Mouse (Mus musculus): Measurements from ENCODE around the gene Gm49320. TPM values are rescaled to one million over a fixed set of nuclear protein-coding genes. Genes with fewer than 3 reads are reported as not detected.

Gm49320 gene
- polyA plus RNA-seq, 1 experiment from 2014 or later = 0.70 TPM

DNA sequence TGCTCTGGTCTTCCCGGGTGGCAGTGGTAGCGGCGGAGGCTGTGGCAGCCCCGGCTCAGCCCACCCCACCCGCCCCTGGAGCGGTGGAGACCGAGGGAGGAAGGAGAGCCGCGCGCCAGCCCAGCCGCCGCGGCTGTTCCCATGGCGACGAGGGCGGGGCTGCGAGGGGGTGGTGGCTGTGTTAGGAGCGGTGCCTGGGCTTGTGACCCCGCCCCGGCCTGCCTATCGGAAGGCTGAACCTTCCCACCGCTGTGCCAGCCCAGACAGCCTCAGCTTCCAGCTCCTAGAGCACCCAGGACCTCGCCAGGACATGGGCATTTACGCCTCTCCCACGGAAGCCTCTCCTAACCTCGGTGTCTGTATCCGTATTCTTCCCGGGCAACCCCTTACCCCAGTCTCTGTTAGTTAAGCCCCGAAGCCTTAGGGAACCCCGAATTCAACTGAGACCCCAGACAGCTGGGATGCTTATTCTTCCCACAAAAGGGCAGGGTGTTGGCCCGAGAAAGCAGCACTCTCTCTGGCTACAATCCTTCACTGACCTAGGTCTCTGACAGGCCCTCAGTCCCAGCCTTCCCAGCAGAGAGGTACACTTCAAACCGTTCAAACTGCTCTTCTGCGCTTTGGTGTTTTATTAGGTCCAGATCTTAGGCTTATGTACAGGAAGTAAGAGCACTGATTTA, 20.6 kb downstream of the Gm49320 start, which contains the start of gene Ctxn1:
Gene Ctxn1 (minus strand): TSS at position 150 of the 680 bp plus-strand sequence.
- H3K9me3 ChIP-seq (ENCODE audit: control insufficient read depth, low read length) = no peaks in the 10 kb centered on the region
- peak within 1 kb of the TSS; percentile 72 for H3K4me2 ChIP-seq (ENCODE audit: low read depth)
- peaks cover 16% of the 10 kb centered on the region for H3K4me1 ChIP-seq (ENCODE audit: control insufficient read depth, insufficient read depth, low read length)
- H3K4me3 ChIP-seq (ENCODE audit: low read depth, low read length) = peak within 1 kb of the TSS; percentile 91
- 7% methylated on average over 33 of the region's 33 CpGs for WGBS
- peak; percentile 89 for ATAC-seq (ENCODE audit: insufficient read depth, low FRiP score, low TSS enrichment)
- H3K27me3 ChIP-seq (ENCODE audit: control insufficient read depth, insufficient read depth, low read length) = no peaks in the 10 kb centered on the region
- peak within 1 kb of the TSS; percentile 97 for H3K9ac ChIP-seq (ENCODE audit: low read length)
- H3K36me3 ChIP-seq (ENCODE audit: control insufficient read depth, insufficient read depth, low read length) = peaks cover 5% of the 10 kb centered on the region
- H3K27ac ChIP-seq (ENCODE audit: low read depth, low read length) = peak within 1 kb of the TSS; percentile 93
- peak; percentile 97 for DNase-seq (ENCODE audit: low spot score)

DNA sequence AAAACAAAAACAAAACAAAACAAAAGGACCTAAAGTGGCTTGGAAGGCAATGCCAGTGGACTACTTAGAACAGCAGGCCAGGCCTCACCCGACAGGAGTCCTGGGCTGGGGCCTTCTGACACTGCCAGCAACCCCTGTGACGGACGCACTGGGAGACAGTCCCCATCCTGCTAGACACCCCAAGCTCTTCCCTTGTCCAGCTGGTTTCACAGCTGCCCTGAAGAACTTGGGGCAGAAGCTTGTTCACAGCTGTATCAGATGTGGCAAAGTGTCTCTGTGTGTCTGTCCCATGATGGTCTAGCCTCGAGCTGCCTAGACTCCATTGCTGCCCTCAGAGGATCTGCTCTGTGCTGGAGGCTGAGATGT, 21.1 kb downstream of the Gm49320 start:
- no peak overlapping the region for H3K27ac ChIP-seq (ENCODE audit: low read depth, low read length)
- H3K4me2 ChIP-seq (ENCODE audit: low read depth) = no peak overlapping the region
- H3K27me3 ChIP-seq (ENCODE audit: control insufficient read depth, insufficient read depth, low read length) = no peaks in the 10 kb centered on the region
- H3K36me3 ChIP-seq (ENCODE audit: control insufficient read depth, insufficient read depth, low read length) = peaks cover 5% of the 10 kb centered on the region
- no peak overlapping the region for H3K4me3 ChIP-seq (ENCODE audit: low read depth, low read length)
- WGBS = 87% methylated on average over 4 of the region's 4 CpGs
- H3K9me3 ChIP-seq (ENCODE audit: control insufficient read depth, low read length) = no peaks in the 10 kb centered on the region
- ATAC-seq (ENCODE audit: insufficient read depth, low FRiP score, low TSS enrichment) (no peak), DNase-seq (ENCODE audit: low spot score) (no peak)
- H3K9ac ChIP-seq (ENCODE audit: low read length) = peak overlapping the region; percentile 97
- peaks cover 16% of the 10 kb centered on the region for H3K4me1 ChIP-seq (ENCODE audit: control insufficient read depth, insufficient read depth, low read length)

DNA sequence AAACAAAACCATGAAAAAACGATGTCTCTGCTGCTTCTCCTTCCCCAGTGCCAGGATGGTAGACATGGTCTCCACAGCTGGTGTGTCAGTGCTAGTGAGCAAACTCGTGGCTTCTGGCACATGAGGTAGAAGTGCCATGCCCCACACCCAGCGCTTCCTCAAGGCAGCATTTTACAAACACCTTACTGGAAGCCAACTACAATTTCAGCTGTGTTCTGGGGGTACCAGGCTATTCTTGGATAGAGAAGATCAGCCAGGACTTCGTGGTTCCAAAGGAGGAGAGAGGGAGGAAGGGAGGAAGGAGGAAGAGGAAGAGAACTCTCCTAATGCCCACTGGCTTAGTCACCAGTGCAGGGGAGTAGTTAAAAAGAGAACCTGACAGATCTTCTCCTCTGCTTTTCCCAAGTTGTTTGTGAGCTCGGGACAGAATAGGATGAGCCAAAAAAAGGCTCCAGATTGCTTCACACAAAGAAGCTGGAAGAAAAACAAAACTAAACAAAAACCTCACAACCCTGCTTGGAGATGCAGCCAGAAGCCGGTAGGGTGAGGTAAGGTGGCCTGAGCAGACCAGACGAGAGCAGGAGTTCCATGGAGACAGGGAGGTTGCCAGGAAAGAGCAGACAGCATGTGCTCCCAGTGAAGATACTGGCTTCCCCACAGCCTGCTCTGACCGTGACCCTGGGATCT, 24.6 kb downstream of the Gm49320 start:
- no peak for DNase-seq (ENCODE audit: low spot score)
- Histone ChIP-seq H3K4me1 (ENCODE audit: control insufficient read depth, insufficient read depth, low read length) (peaks cover 6% of the 10 kb centered on the region), H3K4me2 (ENCODE audit: low read depth) (no peak overlapping the region), H3K9ac (ENCODE audit: low read length) (no peak overlapping the region), H3K9me3 (ENCODE audit: control insufficient read depth, low read length) (no peaks in the 10 kb centered on the region), H3K27me3 (ENCODE audit: control insufficient read depth, insufficient read depth, low read length) (no peaks in the 10 kb centered on the region), H3K4me3 (ENCODE audit: low read depth, low read length) (no peak overlapping the region), H3K27ac (ENCODE audit: low read depth, low read length) (no peak overlapping the region), H3K36me3 (ENCODE audit: control insufficient read depth, insufficient read depth, low read length) (peaks cover 17% of the 10 kb centered on the region)
- no peak for ATAC-seq (ENCODE audit: insufficient read depth, low FRiP score, low TSS enrichment)
- 94% methylated on average over 8 of the region's 8 CpGs for WGBS

DNA sequence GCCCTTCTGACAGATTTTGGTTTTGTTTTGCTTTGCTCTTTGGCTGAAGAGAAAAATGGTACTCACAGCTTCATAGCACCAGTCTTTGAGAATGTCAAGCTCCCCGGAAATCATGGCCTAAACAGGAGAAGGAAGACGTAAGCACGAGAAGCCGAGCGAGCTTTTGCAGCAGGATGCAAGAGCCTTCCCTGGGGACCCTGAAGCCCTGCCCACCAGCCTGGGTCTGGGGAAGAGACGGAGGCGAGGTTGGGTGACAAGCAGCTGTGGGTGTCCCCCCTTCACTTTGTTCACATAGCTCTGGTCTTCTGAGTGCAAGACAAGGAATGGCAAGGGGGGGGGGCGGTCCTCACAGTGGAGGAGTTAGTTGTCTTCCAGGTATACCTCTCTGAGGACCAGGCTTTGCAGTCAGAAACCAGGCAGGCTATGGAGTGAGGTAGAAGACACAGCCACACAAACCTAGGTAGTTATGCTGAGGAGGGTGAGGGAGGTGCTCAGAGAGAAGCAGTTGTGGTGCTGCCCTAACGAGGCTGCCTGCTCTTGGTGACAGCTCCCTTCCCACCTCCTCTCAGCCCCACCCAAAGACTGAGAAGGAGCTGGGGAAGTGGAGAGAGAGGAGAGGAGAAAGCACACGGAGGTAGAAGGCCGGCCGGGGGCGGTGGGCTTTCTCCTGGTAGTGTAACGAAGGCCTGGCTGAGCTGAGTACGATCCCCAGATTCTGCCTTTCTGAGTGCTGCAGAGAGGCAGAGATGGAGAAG, 26.7 kb downstream of the Gm49320 start:
- Histone ChIP-seq H3K9me3 (ENCODE audit: control insufficient read depth, low read length) (no peaks in the 10 kb centered on the region), H3K27ac (ENCODE audit: low read depth, low read length) (no peak overlapping the region), H3K36me3 (ENCODE audit: control insufficient read depth, insufficient read depth, low read length) (peaks cover 20% of the 10 kb centered on the region), H3K9ac (ENCODE audit: low read length) (no peak overlapping the region), H3K4me3 (ENCODE audit: low read depth, low read length) (no peak overlapping the region), H3K4me1 (ENCODE audit: control insufficient read depth, insufficient read depth, low read length) (no peaks in the 10 kb centered on the region), H3K27me3 (ENCODE audit: control insufficient read depth, insufficient read depth, low read length) (no peaks in the 10 kb centered on the region), H3K4me2 (ENCODE audit: low read depth) (no peak overlapping the region)
- DNase-seq (ENCODE audit: low spot score) (no peak), ATAC-seq (ENCODE audit: insufficient read depth, low FRiP score, low TSS enrichment) (no peak)
- WGBS = 90% methylated on average over 15 of the region's 15 CpGs

DNA sequence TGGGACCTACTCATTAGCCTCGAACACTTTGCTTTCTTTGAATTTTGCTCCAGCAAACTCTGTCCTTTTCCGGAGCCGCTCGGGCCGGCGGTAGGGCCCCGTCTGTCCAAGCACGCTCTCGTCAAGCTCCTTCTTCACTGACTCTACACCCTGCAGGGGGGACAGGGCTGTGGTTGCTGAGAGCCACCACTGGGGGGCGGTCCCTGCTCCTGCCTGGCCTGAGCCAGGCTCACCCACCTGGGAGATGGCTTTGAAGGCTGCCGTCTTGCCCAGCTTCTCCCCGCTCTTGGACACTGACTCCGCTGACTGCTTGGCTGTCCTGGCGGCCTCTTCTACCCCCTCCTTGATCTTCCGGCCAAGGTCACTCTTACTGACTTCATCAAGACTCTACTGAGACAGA, 29.0 kb downstream of the Gm49320 start:
- ATAC-seq (ENCODE audit: insufficient read depth, low FRiP score, low TSS enrichment) (0 out of 2 replicates have a peak, but pooled peaks have one; percentile 41), DNase-seq (ENCODE audit: low spot score) (no peak)
- Histone ChIP-seq H3K27ac (ENCODE audit: low read depth, low read length) (no peak overlapping the region), H3K4me1 (ENCODE audit: control insufficient read depth, insufficient read depth, low read length) (no peaks in the 10 kb centered on the region), H3K4me3 (ENCODE audit: low read depth, low read length) (no peak overlapping the region), H3K4me2 (ENCODE audit: low read depth) (no peak overlapping the region), H3K36me3 (ENCODE audit: control insufficient read depth, insufficient read depth, low read length) (peaks cover 20% of the 10 kb centered on the region), H3K27me3 (ENCODE audit: control insufficient read depth, insufficient read depth, low read length) (no peaks in the 10 kb centered on the region), H3K9ac (ENCODE audit: low read length) (no peak overlapping the region), H3K9me3 (ENCODE audit: control insufficient read depth, low read length) (no peaks in the 10 kb centered on the region)
- WGBS = 77% methylated on average over 15 of the region's 15 CpGs

DNA sequence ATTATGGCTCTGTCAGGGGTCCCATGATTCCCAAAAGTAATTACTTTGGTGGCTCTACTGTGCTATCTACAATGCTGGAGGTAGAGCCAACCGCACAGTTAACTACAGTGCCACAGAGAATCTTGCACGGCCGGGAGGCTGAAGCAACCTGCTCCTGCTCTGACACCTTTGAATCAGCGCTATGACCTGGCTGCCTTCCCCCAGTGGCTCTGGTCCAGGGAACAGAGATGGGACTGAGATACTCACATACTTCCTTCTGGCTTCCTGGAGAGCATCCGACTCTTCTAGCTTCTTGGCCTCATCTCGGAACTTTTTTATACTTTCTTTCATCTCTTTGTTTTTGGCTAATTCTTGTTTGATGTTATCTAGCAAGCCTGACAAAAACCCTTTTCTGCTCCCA, 30.9 kb downstream of the Gm49320 start:
- H3K4me3 ChIP-seq (ENCODE audit: low read depth, low read length) = no peak overlapping the region
- H3K36me3 ChIP-seq (ENCODE audit: control insufficient read depth, insufficient read depth, low read length) = peaks cover 22% of the 10 kb centered on the region
- ATAC-seq (ENCODE audit: insufficient read depth, low FRiP score, low TSS enrichment) = no peak
- no peaks in the 10 kb centered on the region for H3K9me3 ChIP-seq (ENCODE audit: control insufficient read depth, low read length)
- H3K4me1 ChIP-seq (ENCODE audit: control insufficient read depth, insufficient read depth, low read length) = no peaks in the 10 kb centered on the region
- no peak for DNase-seq (ENCODE audit: low spot score)
- H3K4me2 ChIP-seq (ENCODE audit: low read depth) = no peak overlapping the region
- H3K27ac ChIP-seq (ENCODE audit: low read depth, low read length) = no peak overlapping the region
- WGBS = 93% methylated on average over 6 of the region's 6 CpGs
- no peaks in the 10 kb centered on the region for H3K27me3 ChIP-seq (ENCODE audit: control insufficient read depth, insufficient read depth, low read length)
- H3K9ac ChIP-seq (ENCODE audit: low read length) = no peak overlapping the region

DNA sequence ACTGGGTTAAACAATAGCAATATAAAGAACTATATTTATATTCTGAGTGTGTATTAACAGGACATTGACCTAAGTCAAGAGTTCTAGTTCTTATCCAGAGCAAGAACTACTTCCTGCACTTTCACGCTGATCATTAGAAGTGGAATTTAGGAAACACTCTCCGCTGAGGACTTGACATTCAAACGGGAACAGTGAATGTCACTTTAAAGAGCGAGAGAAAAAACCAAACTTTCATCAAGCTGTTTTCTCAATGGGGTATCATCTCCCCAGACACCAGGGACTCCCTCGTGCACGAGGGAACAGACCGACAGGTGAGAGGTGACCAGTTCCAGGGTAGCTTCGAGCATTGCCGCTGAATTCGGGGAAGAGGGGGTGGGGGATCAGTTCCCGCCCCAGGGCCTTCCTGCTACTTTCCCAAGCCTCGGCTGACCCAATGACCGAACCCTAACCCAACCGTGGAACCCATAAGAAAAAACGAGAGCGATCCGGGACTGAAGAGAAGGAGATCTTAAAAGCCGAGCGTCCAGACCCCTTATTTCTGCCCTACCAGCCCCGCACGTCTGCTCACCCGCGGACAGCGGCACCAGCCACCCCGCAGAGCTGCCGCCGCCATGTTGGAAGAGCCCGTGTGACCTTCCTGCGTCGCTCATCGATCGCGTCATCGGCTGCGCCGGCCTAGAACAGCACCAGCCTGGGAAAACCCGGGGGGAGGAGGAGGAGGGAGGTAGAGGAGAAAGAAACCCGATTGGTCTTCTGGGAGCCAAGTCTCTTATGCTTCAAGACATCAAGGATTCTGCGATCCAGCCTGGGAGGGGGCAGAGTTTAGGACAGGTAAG, 36.8 kb downstream of the Gm49320 start, which contains the start of gene Timm44:
Gene Timm44 (minus strand): TSS at position 639 of the 836 bp plus-strand sequence.
- Histone ChIP-seq H3K27ac (ENCODE audit: low read depth, low read length) (0 out of 2 replicates have a peak within 1 kb of the TSS, but pooled peaks have one; percentile 53), H3K4me1 (ENCODE audit: control insufficient read depth, insufficient read depth, low read length) (no peaks in the 10 kb centered on the region), H3K9ac (ENCODE audit: low read length) (peak within 1 kb of the TSS; percentile 81), H3K4me2 (ENCODE audit: low read depth) (peak within 1 kb of the TSS; percentile 62), H3K27me3 (ENCODE audit: control insufficient read depth, insufficient read depth, low read length) (no peaks in the 10 kb centered on the region), H3K9me3 (ENCODE audit: control insufficient read depth, low read length) (no peaks in the 10 kb centered on the region), H3K36me3 (ENCODE audit: control insufficient read depth, insufficient read depth, low read length) (peaks cover 2% of the 10 kb centered on the region; the same call in 1 of the 2 replicates), H3K4me3 (ENCODE audit: low read depth, low read length) (peak within 1 kb of the TSS; percentile 78)
- ATAC-seq (ENCODE audit: insufficient read depth, low FRiP score, low TSS enrichment) (peak; percentile 94), DNase-seq (ENCODE audit: low spot score) (peak; percentile 97)
- under 1% methylated on average over 39 of the region's 39 CpGs for WGBS

DNA sequence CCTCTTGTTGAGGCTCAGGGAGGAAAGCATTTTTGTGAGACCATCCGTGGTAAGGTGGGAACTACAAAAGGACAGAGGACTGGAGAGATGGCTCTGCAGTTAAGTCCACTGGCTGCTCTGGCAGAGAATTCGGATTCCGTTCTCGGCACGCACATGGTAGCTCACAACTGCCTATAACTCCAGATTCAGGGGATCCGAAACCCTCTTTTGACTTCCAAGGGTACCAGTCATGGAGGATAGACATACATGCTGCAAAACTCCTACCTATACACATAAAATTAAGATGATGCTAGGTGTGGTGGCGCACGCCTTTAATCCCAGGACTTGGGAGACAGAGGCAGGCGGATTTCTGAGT, 37.4 kb downstream of the Gm49320 start:
- DNase-seq (ENCODE audit: low spot score) (no peak), ATAC-seq (ENCODE audit: insufficient read depth, low FRiP score, low TSS enrichment) (no peak; the same call in 1 of the 2 replicates)
- 0 out of 2 replicates have a peak overlapping the region, but pooled peaks have one; percentile 53 for H3K27ac ChIP-seq (ENCODE audit: low read depth, low read length)
- H3K9ac ChIP-seq (ENCODE audit: low read length) = peak overlapping the region; percentile 81
- H3K36me3 ChIP-seq (ENCODE audit: control insufficient read depth, insufficient read depth, low read length) = peaks cover 2% of the 10 kb centered on the region; the same call in 1 of the 2 replicates
- H3K27me3 ChIP-seq (ENCODE audit: control insufficient read depth, insufficient read depth, low read length) = no peaks in the 10 kb centered on the region
- 29% methylated on average over 9 of the region's 9 CpGs for WGBS
- peak overlapping the region; percentile 62 for H3K4me2 ChIP-seq (ENCODE audit: low read depth)
- no peaks in the 10 kb centered on the region for H3K9me3 ChIP-seq (ENCODE audit: control insufficient read depth, low read length)
- H3K4me3 ChIP-seq (ENCODE audit: low read depth, low read length) = peak overlapping the region; percentile 78
- no peaks in the 10 kb centered on the region for H3K4me1 ChIP-seq (ENCODE audit: control insufficient read depth, insufficient read depth, low read length)

Data from neural tube, embryonic 11.5 days (tissue).